ENCODE assay signal across 28 mouse cellular contexts in genomic region chr7:80299568-80299967, GRCm38 (mm10). TPM values are rescaled to one million over a fixed set of nuclear protein-coding genes. Genes with fewer than 3 reads are reported as not detected.
DNase-seq lines count a peak whose midpoint lies in the region; ATAC-seq lines count a peak whose summit lies in the region.
"Had no signal": no experiment of that assay in that cellular context is flagged by ENCODE, and none has a peak within 500 bp of the region (broad histone marks: within the 10 kb centered on the region; RNA-seq: fewer than 3 reads in every experiment).

No protein-coding gene starts in this region.

- no peak overlapping the region for H3K9ac ChIP-seq in hindbrain, embryonic 14.5 days
- H3K9ac ChIP-seq: embryonic facial prominence, embryonic 15.5 days; hindbrain, embryonic 15.5 days; limb, embryonic 12.5 days; liver, embryonic 14.5 days; lung, embryonic 15.5 days had no signal

- peaks cover 65% of the 10 kb centered on the region for H3K36me3 ChIP-seq in megakaryocyte, embryonic 14.5 days (replicated peaks; ENCODE audit: low read length)
- peaks cover 23% of the 10 kb centered on the region for H3K36me3 ChIP-seq in hindbrain, embryonic 14.5 days (replicated peaks; ENCODE audit: control insufficient read depth, insufficient read depth)
- H3K36me3 ChIP-seq: hindbrain, embryonic 15.5 days had no signal

- WGBS in hindbrain, embryonic 14.5 days, result 97% methylated on average over 3 of the region's 3 CpGs

- H3K4me2 ChIP-seq in hindbrain, embryonic 14.5 days (replicated peaks), result no peak overlapping the region
- H3K4me2 ChIP-seq: embryonic facial prominence, embryonic 15.5 days; hindbrain, embryonic 15.5 days; limb, embryonic 12.5 days; lung, embryonic 15.5 days had no signal

- no peaks in the 10 kb centered on the region for H3K9me3 ChIP-seq in megakaryocyte, embryonic 14.5 days
- no peaks in the 10 kb centered on the region for H3K9me3 ChIP-seq in hindbrain, embryonic 14.5 days (ENCODE audit: control insufficient read depth, low read length)
- H3K9me3 ChIP-seq: embryonic facial prominence, embryonic 15.5 days; forebrain, embryonic 10.5 days; heart, embryonic 10.5 days; hindbrain, embryonic 15.5 days; limb, embryonic 12.5 days; lung, embryonic 15.5 days had no signal

- H3K4me1 ChIP-seq in megakaryocyte, embryonic 14.5 days, result peaks cover 49% of the 10 kb centered on the region
- 0 out of 2 replicates have a peak, but pooled peaks cover 7% of the 10 kb centered on the region for H3K4me1 ChIP-seq in hindbrain, embryonic 14.5 days (replicated peaks; ENCODE audit: control insufficient read depth, insufficient read depth, low read length)

- peak; percentile 42 for DNase-seq in CD4-positive, CD25-positive, alpha-beta regulatory T cell, adult 2 months (ENCODE audit: low read depth, low spot score)
- DNase-seq in natural killer cell, adult 2 months (ENCODE audit: low spot score in 2 of 2), result peak; percentile 12 to 35
- no peak for DNase-seq in hindbrain, embryonic 14.5 days (ENCODE audit: low spot score)
- DNase-seq in cerebellum, postnatal 14 days, result no peak
- DNase-seq: cerebellum, adult 9-10 months; gastrocnemius, postnatal 25 days; heart, postnatal 4 days; kidney, adult 9 months; kidney, postnatal 25 days; layer of hippocampus, postnatal 36 days; lung, postnatal 36 days; thymus, adult 2 months had no signal

- no peak for ATAC-seq in megakaryocyte, adult 5-6 weeks (ENCODE audit: poor library complexity, severe bottlenecking)
- peak; percentile 74 for ATAC-seq in activated CD4-positive, CD25-positive, alpha-beta regulatory T cell, adult 4 months
- ATAC-seq in frontal cortex, adult (ENCODE audit: low TSS enrichment), result no peak
- no peak for ATAC-seq in hindbrain, embryonic 14.5 days (ENCODE audit: low FRiP score)
- ATAC-seq: forebrain, embryonic 16.5 days; intestine, embryonic 16.5 days; midbrain, embryonic 16.5 days had no signal

- no peaks in the 10 kb centered on the region for H3K27me3 ChIP-seq in megakaryocyte, embryonic 14.5 days (replicated peaks)
- H3K27me3 ChIP-seq in hindbrain, embryonic 14.5 days (ENCODE audit: control insufficient read depth, insufficient read depth, low read length), result no peaks in the 10 kb centered on the region
- H3K27me3 ChIP-seq: embryonic facial prominence, embryonic 15.5 days; hindbrain, embryonic 15.5 days; limb, embryonic 12.5 days; lung, embryonic 15.5 days had no signal

- peak overlapping the region; percentile 78 for H3K4me3 ChIP-seq in megakaryocyte, embryonic 14.5 days (replicated peaks)
- H3K4me3 ChIP-seq in hindbrain, embryonic 14.5 days (replicated peaks; ENCODE audit: low read length), result no peak overlapping the region
- H3K4me3 ChIP-seq: embryonic facial prominence, embryonic 15.5 days; forebrain, embryonic 10.5 days; heart, embryonic 10.5 days; hindbrain, embryonic 15.5 days; layer of hippocampus, adult 2 months; limb, embryonic 12.5 days; lung, embryonic 15.5 days had no signal

- H3K27ac ChIP-seq in hindbrain, embryonic 14.5 days, result no peak overlapping the region
- H3K27ac ChIP-seq: embryonic facial prominence, embryonic 15.5 days; forebrain, embryonic 10.5 days; heart, embryonic 10.5 days; hindbrain, embryonic 15.5 days; layer of hippocampus, adult 2 months; limb, embryonic 12.5 days; liver, embryonic 14.5 days; lung, embryonic 15.5 days; stomach, postnatal 0 days had no signal

RNA-seq across cellular contexts. Expression of gene Prc1, which starts 5.3 kb away (rescaled TPM):
- polyA plus RNA-seq in megakaryocyte, embryonic 14.5 days (2012; ENCODE audit: insufficient read depth, low replicate concordance), result 5.6 TPM in 1 of 2 replicates, not detected in the other
- 151 and 153 TPM in 2 replicates for total RNA-seq in megakaryocyte, adult 5-6 weeks (2015)
- 210 and 224 TPM in 2 replicates for total RNA-seq in megakaryocyte, adult 5-6 weeks (2017)
- polyA plus RNA-seq in activated CD4-positive, CD25-positive, alpha-beta regulatory T cell, adult 4 months (2017; shearing (Covaris generic)), result 10 to 100 TPM; 49.3 to 56.0 TPM
- 33.0 and 39.3 TPM in 2 replicates for polyA plus RNA-seq in hindbrain, embryonic 14.5 days (2014; fragmentation: Nextera tagmentation; extraction: Ambion mirVana)

RNA-seq across cellular contexts. Expression of gene Rccd1, which starts 24.7 kb away (rescaled TPM):
- polyA plus RNA-seq in megakaryocyte, embryonic 14.5 days (2012; ENCODE audit: insufficient read depth, low replicate concordance), result 4.7 and 5.0 TPM in 2 replicates
- 2.6 and 4.2 TPM in 2 replicates for total RNA-seq in megakaryocyte, adult 5-6 weeks (2015)
- total RNA-seq in megakaryocyte, adult 5-6 weeks (2017), result 7.3 and 10.3 TPM in 2 replicates
- polyA plus RNA-seq in activated CD4-positive, CD25-positive, alpha-beta regulatory T cell, adult 4 months (2017; shearing (Covaris generic)), result 1 to 10 TPM; 4.4 to 4.6 TPM
- 9.4 and 11.6 TPM in 2 replicates for polyA plus RNA-seq in hindbrain, embryonic 14.5 days (2014; fragmentation: Nextera tagmentation; extraction: Ambion mirVana)

RNA-seq across cellular contexts. Expression of gene Vps33b, which starts 30.1 kb away (rescaled TPM):
- 1.8 and 5.0 TPM in 2 replicates for polyA plus RNA-seq in megakaryocyte, embryonic 14.5 days (2012; ENCODE audit: insufficient read depth, low replicate concordance)
- 15.1 and 31.9 TPM in 2 replicates for total RNA-seq in megakaryocyte, adult 5-6 weeks (2015)
- total RNA-seq in megakaryocyte, adult 5-6 weeks (2017), result 23.1 and 29.8 TPM in 2 replicates
- polyA plus RNA-seq in activated CD4-positive, CD25-positive, alpha-beta regulatory T cell, adult 4 months (2017; shearing (Covaris generic)), result 10 to 100 TPM; 25.8 to 34.2 TPM
- 22.0 and 26.5 TPM in 2 replicates for polyA plus RNA-seq in hindbrain, embryonic 14.5 days (2014; fragmentation: Nextera tagmentation; extraction: Ambion mirVana)

RNA-seq across cellular contexts. Expression of gene Ngrn, which starts 38.6 kb away (rescaled TPM):
- 3.8 and 39.8 TPM in 2 replicates for polyA plus RNA-seq in megakaryocyte, embryonic 14.5 days (2012; ENCODE audit: insufficient read depth, low replicate concordance)
- 24.8 and 28.1 TPM in 2 replicates for total RNA-seq in megakaryocyte, adult 5-6 weeks (2015)
- 21.4 and 21.8 TPM in 2 replicates for total RNA-seq in megakaryocyte, adult 5-6 weeks (2017)
- polyA plus RNA-seq in activated CD4-positive, CD25-positive, alpha-beta regulatory T cell, adult 4 months (2017; shearing (Covaris generic)), result 10 to 100 TPM; 26.9 to 28.4 TPM
- polyA plus RNA-seq in hindbrain, embryonic 14.5 days (2014; fragmentation: Nextera tagmentation; extraction: Ambion mirVana), result 67.8 and 70.4 TPM in 2 replicates

RNA-seq across cellular contexts. Expression of gene Unc45a, which starts 41.2 kb away (rescaled TPM):
- 37.4 and 78.5 TPM in 2 replicates for polyA plus RNA-seq in megakaryocyte, embryonic 14.5 days (2012; ENCODE audit: insufficient read depth, low replicate concordance)
- 4.1 and 4.7 TPM in 2 replicates for total RNA-seq in megakaryocyte, adult 5-6 weeks (2015)
- 7.2 and 13.0 TPM in 2 replicates for total RNA-seq in megakaryocyte, adult 5-6 weeks (2017)
- 10 to 100 TPM; 31.9 to 45.2 TPM for polyA plus RNA-seq in activated CD4-positive, CD25-positive, alpha-beta regulatory T cell, adult 4 months (2017; shearing (Covaris generic))
- 43.3 and 43.9 TPM in 2 replicates for polyA plus RNA-seq in hindbrain, embryonic 14.5 days (2014; fragmentation: Nextera tagmentation; extraction: Ambion mirVana)

Comparison
In these comparisons a context has a peak if more than half of its experiments do, and no peak if none do; other contexts are left out.
1. DNase-seq: peak in CD4-positive, CD25-positive, alpha-beta regulatory T cell, adult 2 months (single experiment) and natural killer cell, adult 2 months (2 of 2); none in hindbrain, embryonic 14.5 days (single experiment) and cerebellum, postnatal 14 days (0 of 2).